Mouse (Mus musculus) lung, embryonic 16.5 days (tissue): ENCODE results near the gene Pfkm. TPM values are rescaled to one million over a fixed set of nuclear protein-coding genes. Genes with fewer than 3 reads are reported as not detected.
A peak's percentile ranks its signal among the peaks of the same experiment; 100 is the strongest.

Experiments
- ATAC-seq: fragments of 200-750 bp; cut with Nextera tagmentation; 2 replicates; pipeline ENCODE4 v1.8.0; 2017; ENCODE audit warnings: low read depth, mild to moderate bottlenecking, moderate library complexity
- H3K27ac ChIP-seq: fragments of 300-500 bp; sonication (generic); 2 replicates; pipeline ENCODE4 v1.5.1; 2014; ENCODE audit warnings: mild to moderate bottlenecking, control low read depth, low read length
- H3K27me3 ChIP-seq: fragments of 300-500 bp; sonication (generic); 2 replicates; pipeline ENCODE4 v1.6.1; 2014; ENCODE audit warnings: low read depth, low read length, mixed read lengths; ENCODE audit not compliant: control insufficient read depth, insufficient read depth
- H3K36me3 ChIP-seq: fragments of 300-500 bp; sonication (generic); 2 replicates; pipeline ENCODE4 v1.6.1; 2014; ENCODE audit warnings: low read length; ENCODE audit not compliant: control insufficient read depth, insufficient read depth
- H3K4me1 ChIP-seq: fragments of 300-500 bp; sonication (generic); replicated peaks from 2 replicates; pipeline ENCODE4 v1.6.1; 2014; ENCODE audit warnings: low read length, mixed read lengths; ENCODE audit not compliant: control insufficient read depth, insufficient read depth
- H3K4me2 ChIP-seq: fragments of 300-500 bp; sonication (generic); 2 replicates; pipeline ENCODE4 v1.6.1; 2014; ENCODE audit warnings: low read depth, low read length, control low read depth
- H3K4me3 ChIP-seq: fragments of 300-500 bp; sonication (generic); 2 replicates; pipeline ENCODE4 v1.5.1; 2014; ENCODE audit warnings: mild to moderate bottlenecking, low read length, control low read depth
- H3K9ac ChIP-seq: fragments of 300-500 bp; sonication (generic); 2 replicates; pipeline ENCODE4 v1.6.1; 2014; ENCODE audit warnings: low read length, control low read depth
- H3K9me3 ChIP-seq: fragments of 300-500 bp; sonication (generic); 2 replicates; pipeline ENCODE4 v1.6.1; 2016; ENCODE audit warnings: low read length; ENCODE audit not compliant: control insufficient read depth
- WGBS: fragments of 180-500 bp; shearing (Covaris S2); extraction: QIAGEN DNeasy Blood & Tissue Kit; methylation state at CpG from one replicate; pipeline ENCODE4 v1.1.7; 2014; 5-methylcytosine and 5-hydroxymethylcytosine counted together
- polyA plus RNA-seq: library from polyadenylated mRNA; unstranded; fragments of >200 nt; fragmentation: Nextera tagmentation; extraction: Ambion mirVana; gene quantifications from 2 replicates; pipeline ENCODE4 v1.2.1, GENCODE M21; 2015

Pfkm gene
- polyA plus RNA-seq, 1 experiment from 2014 or later: 32.2 TPM

GRCm38 (mm10) chr15:98131001-98131400, 38.6 kb downstream of the Pfkm start:
- no peak overlapping the region for H3K9ac ChIP-seq
- no peaks in the 10 kb centered on the region for H3K9me3 ChIP-seq
- no peak overlapping the region for H3K4me3 ChIP-seq
- H3K4me1 ChIP-seq: no peaks in the 10 kb centered on the region
- H3K36me3 ChIP-seq: peaks cover 19% of the 10 kb centered on the region
- H3K27me3 ChIP-seq: no peaks in the 10 kb centered on the region
- H3K27ac ChIP-seq: no peak overlapping the region
- ATAC-seq: no peak
- H3K4me2 ChIP-seq: no peak overlapping the region
- 91% methylated on average over 4 of the region's 4 CpGs for WGBS

- H3K9me3 ChIP-seq: no peaks in the 10 kb centered on the region
- WGBS: 84% methylated on average over 7 of the region's 7 CpGs
- no peaks in the 10 kb centered on the region for H3K4me1 ChIP-seq
- ATAC-seq: no peak
- H3K4me3 ChIP-seq: no peak overlapping the region
- H3K4me2 ChIP-seq: no peak overlapping the region
- H3K27me3 ChIP-seq: no peaks in the 10 kb centered on the region
- H3K36me3 ChIP-seq: peaks cover 19% of the 10 kb centered on the region
- no peak overlapping the region for H3K27ac ChIP-seq
- no peak overlapping the region for H3K9ac ChIP-seq
These were observed 39.1 kb downstream of the Pfkm start for GRCm38 (mm10) chr15:98131451-98131850.

GRCm38 (mm10) chr15:98131942-98132655, 39.7 kb downstream of the Pfkm start:
- H3K27me3 ChIP-seq: no peaks in the 10 kb centered on the region
- no peaks in the 10 kb centered on the region for H3K9me3 ChIP-seq
- peak; percentile 69 for ATAC-seq
- H3K9ac ChIP-seq: no peak overlapping the region
- H3K27ac ChIP-seq: no peak overlapping the region
- 68% methylated on average over 15 of the region's 15 CpGs for WGBS
- H3K4me3 ChIP-seq: no peak overlapping the region
- no peak overlapping the region for H3K4me2 ChIP-seq
- H3K4me1 ChIP-seq: no peaks in the 10 kb centered on the region
- peaks cover 23% of the 10 kb centered on the region for H3K36me3 ChIP-seq

GRCm38 (mm10) chr15:98133471-98133870, 41.1 kb downstream of the Pfkm start:
- ATAC-seq: no peak
- no peaks in the 10 kb centered on the region for H3K4me1 ChIP-seq
- no peak overlapping the region for H3K27ac ChIP-seq
- WGBS: 88% methylated on average over 3 of the region's 3 CpGs
- H3K4me3 ChIP-seq: no peak overlapping the region
- peaks cover 23% of the 10 kb centered on the region for H3K36me3 ChIP-seq
- no peak overlapping the region for H3K9ac ChIP-seq
- no peaks in the 10 kb centered on the region for H3K9me3 ChIP-seq
- no peaks in the 10 kb centered on the region for H3K27me3 ChIP-seq
- no peak overlapping the region for H3K4me2 ChIP-seq

GRCm38 (mm10) chr15:98134034-98134433, 41.6 kb downstream of the Pfkm start:
- no peak overlapping the region for H3K27ac ChIP-seq
- H3K4me1 ChIP-seq: no peaks in the 10 kb centered on the region
- H3K36me3 ChIP-seq: peaks cover 23% of the 10 kb centered on the region
- no peak overlapping the region for H3K4me3 ChIP-seq
- H3K9ac ChIP-seq: no peak overlapping the region
- H3K27me3 ChIP-seq: no peaks in the 10 kb centered on the region
- no peaks in the 10 kb centered on the region for H3K9me3 ChIP-seq
- H3K4me2 ChIP-seq: no peak overlapping the region
- WGBS: 89% methylated on average over 4 of the region's 4 CpGs
- ATAC-seq: no peak

GRCm38 (mm10) chr15:98134666-98135065, 42.3 kb downstream of the Pfkm start:
- H3K4me2 ChIP-seq: no peak overlapping the region
- ATAC-seq: no peak
- peaks cover 23% of the 10 kb centered on the region for H3K36me3 ChIP-seq
- H3K9me3 ChIP-seq: no peaks in the 10 kb centered on the region
- no peak overlapping the region for H3K9ac ChIP-seq
- H3K4me3 ChIP-seq: no peak overlapping the region
- H3K27ac ChIP-seq: no peak overlapping the region
- WGBS: 78% methylated on average over 3 of the region's 3 CpGs
- H3K27me3 ChIP-seq: no peaks in the 10 kb centered on the region
- no peaks in the 10 kb centered on the region for H3K4me1 ChIP-seq

- H3K4me2 ChIP-seq: no peak overlapping the region
- 91% methylated on average over 13 of the region's 13 CpGs for WGBS
- H3K36me3 ChIP-seq: peaks cover 26% of the 10 kb centered on the region
- no peaks in the 10 kb centered on the region for H3K27me3 ChIP-seq
- ATAC-seq: no peak
- H3K27ac ChIP-seq: no peak overlapping the region
- H3K9me3 ChIP-seq: no peaks in the 10 kb centered on the region
- H3K4me1 ChIP-seq: no peaks in the 10 kb centered on the region
- H3K4me3 ChIP-seq: no peak overlapping the region
- no peak overlapping the region for H3K9ac ChIP-seq
These were observed 43.3 kb downstream of the Pfkm start for GRCm38 (mm10) chr15:98135671-98136070.

- no peak for ATAC-seq
- WGBS: 90% methylated on average over 9 of the region's 9 CpGs
These were observed 44.5 kb downstream of the Pfkm start for GRCm38 (mm10) chr15:98136871-98137270.

GRCm38 (mm10) chr15:98139763-98140162, 47.4 kb downstream of the Pfkm start:
- peaks cover 31% of the 10 kb centered on the region for H3K36me3 ChIP-seq

More at GRCm38 (mm10) chr15:98136871-98137270, 44.5 kb downstream of the Pfkm start:
- H3K9me3 ChIP-seq: no peaks in the 10 kb centered on the region
- no peak overlapping the region for H3K4me2 ChIP-seq
- no peaks in the 10 kb centered on the region for H3K27me3 ChIP-seq
- no peaks in the 10 kb centered on the region for H3K4me1 ChIP-seq
- no peak overlapping the region for H3K27ac ChIP-seq
- no peak overlapping the region for H3K9ac ChIP-seq
- peaks cover 33% of the 10 kb centered on the region for H3K36me3 ChIP-seq
- H3K4me3 ChIP-seq: no peak overlapping the region

More at GRCm38 (mm10) chr15:98139763-98140162, 47.4 kb downstream of the Pfkm start:
- Histone ChIP-seq H3K4me3 (no peak overlapping the region), H3K9ac (no peak overlapping the region), H3K27me3 (no peaks in the 10 kb centered on the region), H3K27ac (no peak overlapping the region), H3K4me2 (no peak overlapping the region), H3K4me1 (peaks cover 5% of the 10 kb centered on the region), H3K9me3 (no peaks in the 10 kb centered on the region)
- 72% methylated on average over 7 of the region's 7 CpGs for WGBS
- ATAC-seq: no peak
